8 mouse cellular contexts compared by ENCODE assay signal in genomic region chr15:88831482-88831881, GRCm38 (mm10). TPM values are rescaled to one million over a fixed set of nuclear protein-coding genes. Genes with fewer than 3 reads are reported as not detected.
A peak's percentile ranks its signal among the peaks of the same experiment; 100 is the strongest.
DNase-seq lines count a peak whose midpoint lies in the region.

No protein-coding gene starts in this region.

- intact Hi-C loops in heart, postnatal 14 days (cut with DNase I) = no loop called here

- DNase-seq in cerebellum, adult 9-11 months = peak; percentile 49
- DNase-seq in cerebellum, adult 18-20 months = no peak
- peak; percentile 56 for DNase-seq in adrenal gland, postnatal 25 days
- DNase-seq in heart, postnatal 14 days = peak; percentile 82
- DNase-seq in lung, adult 18-20 months = peak; percentile 86 to 92
- DNase-seq in neural tube, embryonic 10.5 days (ENCODE audit: extremely low spot score, low spot score) = no peak
- DNase-seq in layer of hippocampus, adult 11-12 months (ENCODE audit: low spot score) = no peak
- no peak for DNase-seq in left cerebral cortex, adult 18-20 months (ENCODE audit: low spot score in 2 of 2)

RNA-seq across cellular contexts. Expression of gene Creld2, which starts 12.0 kb away (rescaled TPM):
- 35.1 and 37.8 TPM in 2 replicates for total RNA-seq in adrenal gland, postnatal 25 days (2021)
- 10 to 100 TPM; 12.1 to 22.5 TPM for total RNA-seq in heart, postnatal 14 days (2021)
- 10 to 100 TPM; 26.6 to 33.3 TPM for total RNA-seq in left cerebral cortex, adult 18-20 months (2021)

RNA-seq across cellular contexts. Expression of gene Alg12, which starts 12.4 kb away (rescaled TPM):
- total RNA-seq in adrenal gland, postnatal 25 days (2021) = 13.7 and 16.3 TPM in 2 replicates
- total RNA-seq in heart, postnatal 14 days (2021) = 1 to 10 TPM; 9.2 to 9.9 TPM
- 10 to 100 TPM; 13.0 to 13.6 TPM for total RNA-seq in left cerebral cortex, adult 18-20 months (2021)

RNA-seq across cellular contexts. Expression of gene Pim3, which starts 30.5 kb away (rescaled TPM):
- 71.8 and 89.5 TPM in 2 replicates for total RNA-seq in adrenal gland, postnatal 25 days (2021)
- total RNA-seq in heart, postnatal 14 days (2021) = 10 to 100 TPM; 97.7 to 97.8 TPM
- 10 to 100 TPM; 36.3 to 45.9 TPM for total RNA-seq in left cerebral cortex, adult 18-20 months (2021)

Comparison
In these comparisons a context has a peak if more than half of its experiments do, and no peak if none do; other contexts are left out.
1. DNase-seq: peak in cerebellum, adult 9-11 months (single experiment), adrenal gland, postnatal 25 days (single experiment), heart, postnatal 14 days (2 of 2) and lung, adult 18-20 months (2 of 2); none in cerebellum, adult 18-20 months (0 of 2), neural tube, embryonic 10.5 days (single experiment), layer of hippocampus, adult 11-12 months (single experiment) and left cerebral cortex, adult 18-20 months (0 of 2).